Mouse (Mus musculus): Measurements from ENCODE around the gene Fbxo44. TPM values are rescaled to one million over a fixed set of nuclear protein-coding genes. Genes with fewer than 3 reads are reported as not detected.

Gene Fbxo44
- polyA plus RNA-seq, 1 experiment from 2014 or later, result 20.4 TPM

DNA sequence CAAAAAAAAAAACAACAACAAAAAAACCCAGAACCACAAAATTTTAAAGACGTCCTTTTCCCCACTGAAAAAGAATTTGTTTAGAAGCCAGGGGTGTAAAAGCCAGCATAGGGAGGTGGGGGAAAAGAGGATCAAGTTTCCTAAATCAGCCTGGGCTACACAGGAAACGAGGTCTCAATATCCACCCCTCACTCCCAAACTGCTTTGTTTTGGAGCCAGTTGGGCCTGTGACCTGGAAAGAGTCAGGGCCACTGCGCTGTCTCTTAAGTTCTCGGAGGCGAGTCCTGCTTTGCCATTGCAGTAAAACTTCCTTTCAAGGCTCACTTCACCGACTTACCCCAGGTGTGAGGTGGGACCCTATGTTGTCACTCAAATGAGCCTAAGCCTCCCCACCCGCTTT, 10.0 kb downstream of the Fbxo44 start:
- Histone ChIP-seq H3K27ac (ENCODE audit: low read depth, low read length) (no peak overlapping the region), H3K9ac (ENCODE audit: low read depth, low read length) (no peak overlapping the region), H3K4me1 (ENCODE audit: control insufficient read depth, insufficient read depth, low read length) (peaks cover 11% of the 10 kb centered on the region), H3K4me3 (ENCODE audit: low read depth, low read length) (no peak overlapping the region), H3K9me3 (replicated peaks; ENCODE audit: control insufficient read depth, low read length) (no peaks in the 10 kb centered on the region), H3K36me3 (ENCODE audit: control insufficient read depth, insufficient read depth, low read length) (peaks cover 9% of the 10 kb centered on the region), H3K4me2 (peak overlapping the region; percentile 95), H3K27me3 (ENCODE audit: control insufficient read depth, insufficient read depth, low read length) (no peaks in the 10 kb centered on the region)
- ATAC-seq (replicated peaks; ENCODE audit: insufficient number of reproducible peaks, low FRiP score, low TSS enrichment), result no peak
- 40% methylated on average over 7 of the region's 7 CpGs for WGBS (ENCODE audit: insufficient replicate concordance)

GRCm38 (mm10) chr4:148149540-148149939, 10.7 kb downstream of the Fbxo44 start:
- Histone ChIP-seq H3K36me3 (ENCODE audit: control insufficient read depth, insufficient read depth, low read length) (peaks cover 11% of the 10 kb centered on the region), H3K27me3 (ENCODE audit: control insufficient read depth, insufficient read depth, low read length) (no peaks in the 10 kb centered on the region), H3K4me1 (ENCODE audit: control insufficient read depth, insufficient read depth, low read length) (peaks cover 11% of the 10 kb centered on the region), H3K27ac (ENCODE audit: low read depth, low read length) (no peak overlapping the region), H3K4me2 (peak overlapping the region; percentile 95), H3K9me3 (replicated peaks; ENCODE audit: control insufficient read depth, low read length) (no peaks in the 10 kb centered on the region), H3K9ac (ENCODE audit: low read depth, low read length) (0 out of 2 replicates have a peak overlapping the region, but pooled peaks have one; percentile 39), H3K4me3 (ENCODE audit: low read depth, low read length) (peak overlapping the region; percentile 14; the same call in 1 of the 2 replicates)
- no peak for ATAC-seq (replicated peaks; ENCODE audit: insufficient number of reproducible peaks, low FRiP score, low TSS enrichment)
- WGBS (ENCODE audit: insufficient replicate concordance), result 42% methylated on average over 12 of the region's 12 CpGs

DNA sequence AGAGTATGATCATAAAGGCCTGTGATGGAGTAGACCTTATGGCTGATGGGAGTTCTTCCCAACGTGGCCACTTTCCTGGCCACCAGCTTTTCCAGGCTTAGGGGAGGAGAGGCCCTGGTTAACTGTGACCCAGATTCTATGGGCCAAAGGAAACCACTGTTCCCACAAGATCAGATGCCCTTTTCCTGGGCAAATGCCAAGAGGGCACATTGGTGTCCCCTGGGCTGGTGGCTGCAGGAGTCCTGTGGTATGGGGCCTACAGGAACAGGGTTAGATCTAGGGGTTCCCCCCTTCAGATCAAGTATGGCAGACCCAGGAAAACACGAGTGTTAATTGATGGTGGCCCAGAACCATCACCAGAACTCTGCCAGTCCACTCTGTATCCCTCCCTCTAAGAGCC, 12.6 kb downstream of the Fbxo44 start:
- Histone ChIP-seq H3K9ac (ENCODE audit: low read depth, low read length) (no peak overlapping the region), H3K36me3 (ENCODE audit: control insufficient read depth, insufficient read depth, low read length) (peaks cover 9% of the 10 kb centered on the region), H3K4me2 (no peak overlapping the region), H3K27me3 (ENCODE audit: control insufficient read depth, insufficient read depth, low read length) (no peaks in the 10 kb centered on the region), H3K4me1 (ENCODE audit: control insufficient read depth, insufficient read depth, low read length) (peaks cover 11% of the 10 kb centered on the region), H3K9me3 (replicated peaks; ENCODE audit: control insufficient read depth, low read length) (no peaks in the 10 kb centered on the region), H3K4me3 (ENCODE audit: low read depth, low read length) (no peak overlapping the region), H3K27ac (ENCODE audit: low read depth, low read length) (no peak overlapping the region)
- ATAC-seq (replicated peaks; ENCODE audit: insufficient number of reproducible peaks, low FRiP score, low TSS enrichment), result no peak
- 91% methylated on average over 2 of the region's 2 CpGs for WGBS (ENCODE audit: insufficient replicate concordance)

GRCm38 (mm10) chr4:148143721-148144120, 16.6 kb downstream of the Fbxo44 start:
- H3K36me3 ChIP-seq (ENCODE audit: control insufficient read depth, insufficient read depth, low read length), result peaks cover 9% of the 10 kb centered on the region
- H3K9ac ChIP-seq (ENCODE audit: low read depth, low read length), result no peak overlapping the region
- H3K27ac ChIP-seq (ENCODE audit: low read depth, low read length), result no peak overlapping the region
- WGBS (ENCODE audit: insufficient replicate concordance), result 85% methylated on average over 5 of the region's 5 CpGs
- H3K9me3 ChIP-seq (replicated peaks; ENCODE audit: control insufficient read depth, low read length), result no peaks in the 10 kb centered on the region
- no peak for ATAC-seq (replicated peaks; ENCODE audit: insufficient number of reproducible peaks, low FRiP score, low TSS enrichment)
- H3K4me3 ChIP-seq (ENCODE audit: low read depth, low read length), result no peak overlapping the region
- H3K27me3 ChIP-seq (ENCODE audit: control insufficient read depth, insufficient read depth, low read length), result peaks cover 3% of the 10 kb centered on the region; the same call in 1 of the 2 replicates
- H3K4me2 ChIP-seq, result no peak overlapping the region
- no peaks in the 10 kb centered on the region; the same call in none of the 2 replicates for H3K4me1 ChIP-seq (ENCODE audit: control insufficient read depth, insufficient read depth, low read length)

DNA sequence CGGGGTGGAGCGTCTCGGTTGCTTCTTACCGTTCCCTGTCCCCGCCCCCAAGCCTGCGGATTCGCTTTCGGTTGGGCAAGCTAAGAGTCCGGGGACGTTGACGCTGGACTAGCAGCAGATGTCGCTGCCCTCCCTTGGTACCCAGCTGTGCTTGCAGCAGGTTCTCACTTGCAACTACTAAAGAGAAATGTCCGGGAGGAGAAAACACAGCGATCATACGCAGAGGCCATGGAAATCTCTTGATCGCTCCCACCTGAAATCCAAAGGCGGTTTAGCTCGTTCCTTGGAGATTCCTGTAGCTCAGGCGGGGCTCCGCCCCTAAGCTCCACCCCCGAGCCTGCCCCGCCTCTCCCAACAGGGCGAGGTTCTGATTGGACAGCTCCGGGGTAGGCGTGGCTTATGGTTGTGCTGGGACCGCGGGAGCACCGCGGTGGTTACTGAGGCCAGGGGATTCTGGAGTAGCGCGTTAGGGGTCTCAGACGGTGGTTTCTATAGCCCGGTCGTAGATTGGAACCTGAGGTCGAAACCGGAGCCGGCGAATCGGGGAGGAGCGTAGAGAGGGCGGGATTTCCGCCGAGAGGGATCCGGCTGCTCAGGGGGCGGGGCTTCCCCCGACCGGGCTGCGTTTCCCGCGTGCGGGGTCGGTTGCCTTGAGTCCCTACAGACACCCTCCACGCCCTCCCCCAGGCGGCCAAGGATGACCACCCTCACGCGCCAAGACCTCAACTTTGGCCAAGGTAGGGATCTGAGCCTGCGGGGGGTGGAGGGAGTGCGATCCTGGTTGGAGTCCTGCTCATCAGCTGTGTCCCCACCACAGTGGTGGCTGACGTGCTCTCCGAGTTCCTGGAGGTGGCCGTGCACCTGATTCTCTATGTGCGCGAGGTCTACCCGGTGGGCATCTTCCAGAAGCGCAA, 19.9 kb downstream of the Fbxo44 start:
- under 1% methylated on average over 65 of the region's 65 CpGs for WGBS (ENCODE audit: insufficient replicate concordance)
- H3K9me3 ChIP-seq (replicated peaks; ENCODE audit: control insufficient read depth, low read length), result no peaks in the 10 kb centered on the region
- peak overlapping the region; percentile 82 for H3K27ac ChIP-seq (ENCODE audit: low read depth, low read length)
- no peaks in the 10 kb centered on the region; the same call in none of the 2 replicates for H3K4me1 ChIP-seq (ENCODE audit: control insufficient read depth, insufficient read depth, low read length)
- peak; percentile 95 for ATAC-seq (replicated peaks; ENCODE audit: insufficient number of reproducible peaks, low FRiP score, low TSS enrichment)
- peak overlapping the region; percentile 79 for H3K9ac ChIP-seq (ENCODE audit: low read depth, low read length)
- H3K27me3 ChIP-seq (ENCODE audit: control insufficient read depth, insufficient read depth, low read length), result peaks cover 18% of the 10 kb centered on the region
- peak overlapping the region; percentile 87 for H3K4me2 ChIP-seq
- H3K36me3 ChIP-seq (ENCODE audit: control insufficient read depth, insufficient read depth, low read length), result peaks cover 3% of the 10 kb centered on the region; the same call in 1 of the 2 replicates
- H3K4me3 ChIP-seq (ENCODE audit: low read depth, low read length), result peak overlapping the region; percentile 82

DNA sequence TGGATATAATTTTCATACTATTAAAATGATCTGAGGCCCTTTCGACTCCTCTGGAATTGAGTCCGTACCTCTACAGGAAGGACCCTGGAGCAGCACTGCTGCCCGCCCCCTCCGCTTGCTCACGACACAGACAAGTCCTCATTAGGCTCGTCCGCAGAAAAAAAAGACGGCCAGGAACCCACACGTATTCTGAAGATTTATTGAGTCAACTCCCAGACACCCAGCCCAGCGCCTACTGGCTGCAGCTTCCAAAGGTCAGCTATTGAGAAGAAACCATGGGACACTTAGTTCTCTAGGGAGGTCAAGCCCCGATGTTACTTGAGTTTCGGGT, 20.6 kb downstream of the Fbxo44 start:
- H3K36me3 ChIP-seq (ENCODE audit: control insufficient read depth, insufficient read depth, low read length), result no peaks in the 10 kb centered on the region
- H3K4me1 ChIP-seq (ENCODE audit: control insufficient read depth, insufficient read depth, low read length), result no peaks in the 10 kb centered on the region; the same call in none of the 2 replicates
- no peak for ATAC-seq (replicated peaks; ENCODE audit: insufficient number of reproducible peaks, low FRiP score, low TSS enrichment)
- peak overlapping the region; percentile 82 for H3K4me3 ChIP-seq (ENCODE audit: low read depth, low read length)
- no peaks in the 10 kb centered on the region for H3K9me3 ChIP-seq (replicated peaks; ENCODE audit: control insufficient read depth, low read length)
- peak overlapping the region; percentile 87 for H3K4me2 ChIP-seq
- 1% methylated on average over 12 of the region's 12 CpGs for WGBS (ENCODE audit: insufficient replicate concordance)
- H3K27ac ChIP-seq (ENCODE audit: low read depth, low read length), result no peak overlapping the region
- peak overlapping the region; percentile 79; the same call in 1 of the 2 replicates for H3K9ac ChIP-seq (ENCODE audit: low read depth, low read length)
- H3K27me3 ChIP-seq (ENCODE audit: control insufficient read depth, insufficient read depth, low read length), result peaks cover 18% of the 10 kb centered on the region

DNA sequence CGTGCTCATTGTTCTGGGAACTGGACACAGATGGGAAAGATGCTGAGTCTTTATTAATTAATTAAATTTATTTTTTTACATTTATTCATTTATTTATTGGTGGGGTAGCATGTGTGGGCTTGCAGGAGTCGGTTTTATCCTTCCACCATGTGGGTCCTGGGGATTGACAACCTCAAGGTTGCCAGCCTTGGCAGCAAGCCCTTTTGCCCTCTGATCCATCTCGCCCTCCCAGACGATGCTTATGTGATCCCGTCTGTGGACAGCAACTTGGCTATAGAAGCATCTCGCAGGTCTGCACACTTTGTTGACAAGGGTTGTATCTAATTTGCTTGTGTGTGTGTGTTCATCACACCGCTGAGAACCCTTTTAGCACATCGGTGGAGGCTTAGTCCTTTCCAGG, 22.8 kb downstream of the Fbxo44 start:
- WGBS (ENCODE audit: insufficient replicate concordance), result 68% methylated on average over 8 of the region's 8 CpGs

DNA sequence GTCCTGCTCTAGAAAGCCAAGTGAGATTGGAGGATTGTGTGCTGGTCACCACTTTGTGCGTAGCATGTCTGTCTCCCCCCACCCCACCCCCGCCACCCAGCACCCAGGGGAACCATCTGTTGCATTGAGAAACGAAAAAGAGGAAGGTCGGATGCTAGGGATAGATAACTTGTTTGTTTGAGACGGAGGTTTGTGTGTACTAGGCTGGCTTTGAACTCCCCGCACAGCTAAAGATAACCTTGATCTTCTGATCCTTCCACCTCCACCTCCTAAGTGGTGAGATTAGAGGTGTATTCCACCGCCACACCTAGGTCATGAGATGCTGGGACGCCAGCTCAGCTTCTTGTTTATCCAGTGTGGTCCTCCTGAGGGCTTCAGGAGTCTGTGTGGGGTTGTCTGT, 25.3 kb downstream of the Fbxo44 start:
- no peak for ATAC-seq (replicated peaks; ENCODE audit: insufficient number of reproducible peaks, low FRiP score, low TSS enrichment)
- Histone ChIP-seq H3K27ac (ENCODE audit: low read depth, low read length) (no peak overlapping the region), H3K9me3 (replicated peaks; ENCODE audit: control insufficient read depth, low read length) (no peaks in the 10 kb centered on the region), H3K36me3 (ENCODE audit: control insufficient read depth, insufficient read depth, low read length) (no peaks in the 10 kb centered on the region), H3K4me1 (ENCODE audit: control insufficient read depth, insufficient read depth, low read length) (peaks cover 4% of the 10 kb centered on the region; the same call in 1 of the 2 replicates), H3K4me2 (no peak overlapping the region), H3K27me3 (ENCODE audit: control insufficient read depth, insufficient read depth, low read length) (peaks cover 43% of the 10 kb centered on the region), H3K4me3 (ENCODE audit: low read depth, low read length) (no peak overlapping the region), H3K9ac (ENCODE audit: low read depth, low read length) (no peak overlapping the region)
- 73% methylated on average over 8 of the region's 8 CpGs for WGBS (ENCODE audit: insufficient replicate concordance)

More for the DNA sequence above, 22.8 kb downstream of the Fbxo44 start:
- Histone ChIP-seq H3K9ac (ENCODE audit: low read depth, low read length) (no peak overlapping the region), H3K36me3 (ENCODE audit: control insufficient read depth, insufficient read depth, low read length) (no peaks in the 10 kb centered on the region), H3K4me2 (no peak overlapping the region), H3K4me3 (ENCODE audit: low read depth, low read length) (no peak overlapping the region), H3K27ac (ENCODE audit: low read depth, low read length) (no peak overlapping the region), H3K4me1 (ENCODE audit: control insufficient read depth, insufficient read depth, low read length) (no peaks in the 10 kb centered on the region; the same call in none of the 2 replicates), H3K27me3 (ENCODE audit: control insufficient read depth, insufficient read depth, low read length) (peaks cover 18% of the 10 kb centered on the region), H3K9me3 (replicated peaks; ENCODE audit: control insufficient read depth, low read length) (no peaks in the 10 kb centered on the region)
- ATAC-seq (replicated peaks; ENCODE audit: insufficient number of reproducible peaks, low FRiP score, low TSS enrichment), result no peak
